Mouse (Mus musculus) testis, adult 2 months (tissue): ENCODE data around the gene Srebf1.

Source experiments
- CTCF ChIP-seq: fragments of 200-500 bp; IDR thresholded peaks from 2 replicates; pipeline ENCODE4 v1.5.1; 2012; ENCODE audit warnings: low read depth, mild to moderate bottlenecking, inconsistent platforms, low read length, moderate library complexity; ENCODE audit not compliant: control insufficient read depth, insufficient read depth, insufficient replicate concordance
- POLR2A ChIP-seq: fragments of 200-500 bp; IDR thresholded peaks from 2 replicates; pipeline ENCODE4 v1.6.1; 2012; ENCODE audit warnings: low read depth, mild to moderate bottlenecking, inconsistent platforms, low read length, moderate library complexity; ENCODE audit not compliant: control insufficient read depth

DNA sequence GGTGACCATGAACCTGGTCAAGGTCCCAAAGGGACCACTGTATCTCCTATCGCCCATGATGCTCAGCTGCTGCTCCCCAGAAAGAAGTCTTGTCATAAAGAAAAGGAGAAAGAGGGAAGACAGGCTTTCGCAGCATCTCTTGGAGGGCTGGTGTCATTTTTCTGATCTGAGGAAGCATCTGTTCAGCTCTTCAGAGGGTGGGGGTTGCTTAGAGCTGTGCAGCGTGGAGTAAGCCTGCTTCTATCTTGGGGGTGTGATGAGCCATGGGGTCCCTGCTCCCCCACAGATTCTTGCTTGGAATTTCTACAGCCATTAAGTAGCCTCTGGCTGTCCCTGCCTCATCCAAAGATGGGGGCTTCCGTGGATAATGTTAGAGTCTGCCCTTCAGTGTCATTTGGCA, 64.1 kb downstream of the Srebf1 start:
- no peak for TF ChIP-seq CTCF
- TF ChIP-seq POLR2A = no peak
